Mouse (Mus musculus) stomach, postnatal 0 days (tissue): ENCODE results near the gene Kcnc3. TPM values are rescaled to one million over a fixed set of nuclear protein-coding genes. Genes with fewer than 3 reads are reported as not detected.
A peak's percentile ranks its signal among the peaks of the same experiment; 100 is the strongest.

Experiments used
- ATAC-seq: fragments of 200-750 bp; cut with Nextera tagmentation; 2 replicates; pipeline ENCODE4 v1.8.0; 2017; ENCODE audit not compliant: low FRiP score, low TSS enrichment
- DNase-seq: peaks from one replicate; pipeline ENCODE4 v3.0.0-alpha.2; 2016; ENCODE audit warnings: low spot score
- H3K27ac ChIP-seq: fragments of 300-500 bp; sonication (generic); replicated peaks from 2 replicates; pipeline ENCODE4 v1.5.1; 2014; ENCODE audit warnings: mild to moderate bottlenecking, control low read depth
- H3K27me3 ChIP-seq: fragments of 300-500 bp; sonication (generic); 2 replicates; pipeline ENCODE4 v1.6.1; 2014; ENCODE audit warnings: low read length; ENCODE audit not compliant: control insufficient read depth, insufficient read depth
- H3K36me3 ChIP-seq: fragments of 300-500 bp; sonication (generic); 2 replicates; pipeline ENCODE4 v1.6.1; 2014; ENCODE audit warnings: low read length, mixed read lengths; ENCODE audit not compliant: control insufficient read depth, insufficient read depth
- H3K4me1 ChIP-seq: fragments of 300-500 bp; sonication (generic); replicated peaks from 2 replicates; pipeline ENCODE4 v1.6.1; 2014; ENCODE audit warnings: antibody characterized with exemption; ENCODE audit not compliant: control insufficient read depth, insufficient read depth
- H3K4me2 ChIP-seq: fragments of 300-500 bp; sonication (generic); replicated peaks from 2 replicates; pipeline ENCODE4 v1.6.1; 2014; ENCODE audit warnings: low read depth, mild to moderate bottlenecking, control low read depth, moderate library complexity
- H3K4me3 ChIP-seq: fragments of 300-500 bp; sonication (generic); 2 replicates; pipeline ENCODE4 v1.5.1; 2014; ENCODE audit warnings: low read depth, low read length, control low read depth
- H3K9ac ChIP-seq: fragments of 300-500 bp; sonication (generic); 2 replicates; pipeline ENCODE4 v1.6.1; 2014; ENCODE audit warnings: mild to moderate bottlenecking, low read length, control low read depth, mixed read lengths
- H3K9me3 ChIP-seq: fragments of 300-500 bp; sonication (generic); 2 replicates; pipeline ENCODE4 v1.6.1; 2016; ENCODE audit warnings: low read length; ENCODE audit not compliant: control insufficient read depth
- CTCF ChIP-seq: IDR thresholded peaks from 2 replicates; pipeline ENCODE4 v1.5.1; 2016; ENCODE audit warnings: antibody characterized with exemption, low read depth, mild to moderate bottlenecking, moderate library complexity
- EP300 ChIP-seq: optimal IDR thresholded peaks from 2 replicates; pipeline ENCODE3; 2016; ENCODE audit warnings: antibody characterized with exemption
- WGBS: fragments of 180-500 bp; shearing (Covaris S2); extraction: QIAGEN DNeasy Blood & Tissue Kit; methylation state at CpG from one replicate; pipeline ENCODE4 v1.1.7; 2014; 5-methylcytosine and 5-hydroxymethylcytosine counted together
- polyA plus RNA-seq: library from polyadenylated mRNA; unstranded; fragments of >200 nt; fragmentation: Nextera tagmentation; extraction: Ambion mirVana; gene quantifications from 2 replicates; pipeline ENCODE4 v1.2.1, GENCODE M21; 2015

Gene Kcnc3
- polyA plus RNA-seq, 1 experiment from 2014 or later: 0.10 TPM

- Histone ChIP-seq H3K9me3 (no peaks in the 10 kb centered on the region), H3K4me1 (no peaks in the 10 kb centered on the region), H3K27ac (no peak overlapping the region), H3K4me3 (no peak overlapping the region), H3K36me3 (no peaks in the 10 kb centered on the region), H3K27me3 (no peaks in the 10 kb centered on the region), H3K9ac (no peak overlapping the region), H3K4me2 (no peak overlapping the region)
- TF ChIP-seq EP300 (no peak), CTCF (no peak)
- DNase-seq (no peak), ATAC-seq (no peak; the same call in 1 of the 2 replicates)
- 43% methylated on average over 18 of the region's 18 CpGs for WGBS
Observed at GRCm38 (mm10) chr7:44623714-44624542, 33.5 kb downstream of the Kcnc3 start.

GRCm38 (mm10) chr7:44624543-44624826 lies 34.0 kb downstream of the Kcnc3 start:
- Histone ChIP-seq H3K4me2 (no peak overlapping the region), H3K9ac (no peak overlapping the region), H3K36me3 (no peaks in the 10 kb centered on the region), H3K9me3 (no peaks in the 10 kb centered on the region), H3K27me3 (no peaks in the 10 kb centered on the region), H3K27ac (no peak overlapping the region), H3K4me1 (no peaks in the 10 kb centered on the region), H3K4me3 (no peak overlapping the region)
- TF ChIP-seq EP300 (no peak), CTCF (no peak)
- DNase-seq: no peak
- ATAC-seq: no peak
- 73% methylated on average over 3 of the region's 3 CpGs for WGBS

GRCm38 (mm10) chr7:44624828-44625227 lies 34.4 kb downstream of the Kcnc3 start:
- H3K4me1 ChIP-seq: no peaks in the 10 kb centered on the region
- H3K9ac ChIP-seq: no peak overlapping the region
- no peak for TF ChIP-seq EP300
- TF ChIP-seq CTCF: no peak
- H3K4me3 ChIP-seq: no peak overlapping the region
- WGBS: 72% methylated on average over 14 of the region's 14 CpGs
- H3K27me3 ChIP-seq: no peaks in the 10 kb centered on the region
- H3K9me3 ChIP-seq: no peaks in the 10 kb centered on the region
- H3K27ac ChIP-seq: no peak overlapping the region
- no peaks in the 10 kb centered on the region for H3K36me3 ChIP-seq
- DNase-seq (no peak), ATAC-seq (peak; percentile 19; the same call in 1 of the 2 replicates)
- H3K4me2 ChIP-seq: no peak overlapping the region

- 90% methylated on average over 13 of the region's 13 CpGs for WGBS
- TF ChIP-seq CTCF (no peak), EP300 (no peak)
- no peaks in the 10 kb centered on the region for H3K9me3 ChIP-seq
Observed at GRCm38 (mm10) chr7:44625241-44626067, 35.0 kb downstream of the Kcnc3 start.

GRCm38 (mm10) chr7:44626068-44626385 lies 35.6 kb downstream of the Kcnc3 start:
- Histone ChIP-seq H3K9ac (no peak overlapping the region), H3K4me1 (no peaks in the 10 kb centered on the region), H3K27me3 (no peaks in the 10 kb centered on the region), H3K27ac (no peak overlapping the region), H3K9me3 (no peaks in the 10 kb centered on the region), H3K4me3 (no peak overlapping the region), H3K4me2 (no peak overlapping the region), H3K36me3 (no peaks in the 10 kb centered on the region)
- 43% methylated on average over 1 of the region's 1 CpGs for WGBS
- peak; percentile 20; the same call in 1 of the 2 replicates for TF ChIP-seq CTCF
- TF ChIP-seq EP300: no peak
- DNase-seq (no peak), ATAC-seq (no peak)

More at GRCm38 (mm10) chr7:44625241-44626067, 35.0 kb downstream of the Kcnc3 start:
- Histone ChIP-seq H3K36me3 (no peaks in the 10 kb centered on the region), H3K27ac (no peak overlapping the region), H3K27me3 (no peaks in the 10 kb centered on the region), H3K4me2 (no peak overlapping the region), H3K9ac (no peak overlapping the region), H3K4me1 (no peaks in the 10 kb centered on the region), H3K4me3 (no peak overlapping the region)
- ATAC-seq: no peak
- DNase-seq: no peak

GRCm38 (mm10) chr7:44626966-44627365 lies 36.5 kb downstream of the Kcnc3 start:
- WGBS: 83% methylated on average over 13 of the region's 13 CpGs
- DNase-seq (no peak), ATAC-seq (no peak)
- TF ChIP-seq CTCF (no peak), EP300 (no peak)
- Histone ChIP-seq H3K9me3 (no peaks in the 10 kb centered on the region), H3K36me3 (no peaks in the 10 kb centered on the region), H3K4me1 (no peaks in the 10 kb centered on the region), H3K4me2 (no peak overlapping the region), H3K27ac (no peak overlapping the region), H3K9ac (no peak overlapping the region), H3K27me3 (no peaks in the 10 kb centered on the region), H3K4me3 (no peak overlapping the region)
